In genomic region chr10:81450140-81450539, GRCm38 (mm10) we compare ENCODE assay signal across 8 mouse cellular contexts. TPM values are rescaled to one million over a fixed set of nuclear protein-coding genes. Genes with fewer than 3 reads are reported as not detected.
A peak's percentile ranks its signal among the peaks of the same experiment; 100 is the strongest.
DNase-seq lines count a peak whose midpoint lies in the region; ATAC-seq lines count a peak whose summit lies in the region.

No protein-coding gene starts in this region.

- peaks cover 55% of the 10 kb centered on the region for H3K27me3 ChIP-seq in hindbrain, embryonic 12.5 days

- no peaks in the 10 kb centered on the region for H3K36me3 ChIP-seq in hindbrain, embryonic 12.5 days

- H3K9me3 ChIP-seq in hindbrain, embryonic 12.5 days (replicated peaks): no peaks in the 10 kb centered on the region

- peak; percentile 73 for ATAC-seq in hindbrain, embryonic 12.5 days (ENCODE audit: low FRiP score)

- H3K4me3 ChIP-seq in hindbrain, embryonic 12.5 days: no peak overlapping the region

- DNase-seq in MN1 (ENCODE audit: low spot score): peak; percentile 94
- DNase-seq in cerebellum, adult 18-20 months: peak; percentile 86 to 89
- DNase-seq in forelimb bud, embryonic 11.5 days (ENCODE audit: low read depth, low spot score): peak; percentile 90
- DNase-seq in layer of hippocampus, postnatal 10 days (ENCODE audit: low spot score in 2 of 2): peak; percentile 87 to 88
- peak; percentile 84 for DNase-seq in lung, postnatal 25 days (ENCODE audit: low spot score)
- peak; percentile 80 for DNase-seq in right cerebral cortex, adult 18-20 months
- DNase-seq in urinary bladder, postnatal 14 days (ENCODE audit: low spot score): peak; percentile 88

- no peak overlapping the region for H3K27ac ChIP-seq in hindbrain, embryonic 12.5 days

- H3K4me1 ChIP-seq in hindbrain, embryonic 12.5 days: 0 out of 2 replicates have a peak, but pooled peaks cover 3% of the 10 kb centered on the region

- H3K9ac ChIP-seq in hindbrain, embryonic 12.5 days: no peak overlapping the region

- H3K4me2 ChIP-seq in hindbrain, embryonic 12.5 days (replicated peaks): no peak overlapping the region

- 2% methylated on average over 7 of the region's 7 CpGs for WGBS in hindbrain, embryonic 12.5 days

RNA-seq across cellular contexts. Expression of gene Nfic, which starts 5.3 kb away (rescaled TPM):
- 30.9 and 31.5 TPM in 2 replicates for polyA plus RNA-seq in hindbrain, embryonic 12.5 days (2016; fragmentation: Nextera tagmentation; extraction: Ambion mirVana)
- 10 to 100 TPM; 51.2 to 55.8 TPM for total RNA-seq in layer of hippocampus, postnatal 10 days (2021)

RNA-seq across cellular contexts. Expression of gene Celf5, which starts 32.4 kb away (rescaled TPM):
- 37.1 and 41.3 TPM in 2 replicates for polyA plus RNA-seq in hindbrain, embryonic 12.5 days (2016; fragmentation: Nextera tagmentation; extraction: Ambion mirVana)
- 100 to 1,000 TPM; 259 to 261 TPM for total RNA-seq in layer of hippocampus, postnatal 10 days (2021)

RNA-seq across cellular contexts. Expression of gene Ncln, which starts 46.1 kb away (rescaled TPM):
- polyA plus RNA-seq in hindbrain, embryonic 12.5 days (2016; fragmentation: Nextera tagmentation; extraction: Ambion mirVana): 75.1 and 79.5 TPM in 2 replicates
- total RNA-seq in layer of hippocampus, postnatal 10 days (2021): 100 to 1,000 TPM in 1 of 2 experiments, 10 to 100 TPM in 1; 89.3 to 116 TPM

RNA-seq across cellular contexts. Expression of gene S1pr4, which starts 49.8 kb away (rescaled TPM):
- polyA plus RNA-seq in hindbrain, embryonic 12.5 days (2016; fragmentation: Nextera tagmentation; extraction: Ambion mirVana): 0.52 and 0.65 TPM in 2 replicates
- total RNA-seq in layer of hippocampus, postnatal 10 days (2021): under 1 TPM in 1 of 2 experiments, not detected in 1; 0.30 TPM

RNA-seq across cellular contexts. Expression of gene Smim24, which starts 57.3 kb away (rescaled TPM):
- polyA plus RNA-seq in hindbrain, embryonic 12.5 days (2016; fragmentation: Nextera tagmentation; extraction: Ambion mirVana): 1.9 and 2.7 TPM in 2 replicates
- total RNA-seq in layer of hippocampus, postnatal 10 days (2021): 1 to 10 TPM; 2.6 to 3.0 TPM
